Mouse (Mus musculus): ENCODE data around the gene Tenm4.

GRCm38 (mm10) chr7:96718201-96719155 lies 547.4 kb downstream of the Tenm4 start:
- TF ChIP-seq CTCF (IDR thresholded peaks at IDR 0.05; ENCODE audit: low read depth) (no peak), EP300 (IDR thresholded peaks at IDR 0.05; ENCODE audit: low read depth) (no peak)

Measured in liver, postnatal 0 days (tissue).